Mouse (Mus musculus) cerebellum, adult 11 months (tissue): ENCODE measurements around the gene Sult2b1.

ENCODE experiments used
- DNase-seq: peaks from one replicate; pipeline ENCODE4 v3.0.0; 2022

Sult2b1 gene

DNA sequence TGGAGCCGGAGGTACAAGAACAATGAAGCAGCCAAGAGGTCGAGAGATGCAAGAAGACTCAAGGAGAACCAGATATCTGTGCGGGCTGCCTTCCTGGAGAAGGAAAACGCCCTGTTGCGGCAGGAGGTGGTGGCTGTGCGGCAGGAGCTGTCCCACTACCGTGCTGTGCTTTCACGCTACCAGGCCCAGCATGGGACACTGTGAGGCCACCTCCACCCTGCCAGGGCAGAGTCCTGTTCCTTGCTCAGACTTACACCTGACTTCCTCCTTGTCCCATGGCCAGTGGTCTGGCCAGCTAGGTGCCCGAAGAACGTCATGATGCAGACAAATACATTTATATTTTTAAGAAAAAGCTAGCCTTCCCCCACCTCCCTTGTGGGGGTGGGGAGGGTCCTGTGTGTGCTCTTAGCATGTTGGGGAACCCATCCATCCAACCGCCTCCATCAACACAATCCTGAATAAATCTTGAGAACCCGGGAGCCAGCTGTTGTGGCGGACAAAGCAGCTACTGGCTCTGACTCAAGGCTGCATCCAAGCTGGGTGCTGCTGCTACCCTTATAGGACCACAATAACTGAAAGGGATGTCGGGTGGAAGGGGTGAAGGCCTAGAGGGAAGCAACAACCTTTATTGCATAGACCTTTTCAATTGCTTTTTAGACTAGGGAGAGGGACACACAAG, 74.7 kb downstream of the Sult2b1 start:
- DNase-seq: no peak

DNA sequence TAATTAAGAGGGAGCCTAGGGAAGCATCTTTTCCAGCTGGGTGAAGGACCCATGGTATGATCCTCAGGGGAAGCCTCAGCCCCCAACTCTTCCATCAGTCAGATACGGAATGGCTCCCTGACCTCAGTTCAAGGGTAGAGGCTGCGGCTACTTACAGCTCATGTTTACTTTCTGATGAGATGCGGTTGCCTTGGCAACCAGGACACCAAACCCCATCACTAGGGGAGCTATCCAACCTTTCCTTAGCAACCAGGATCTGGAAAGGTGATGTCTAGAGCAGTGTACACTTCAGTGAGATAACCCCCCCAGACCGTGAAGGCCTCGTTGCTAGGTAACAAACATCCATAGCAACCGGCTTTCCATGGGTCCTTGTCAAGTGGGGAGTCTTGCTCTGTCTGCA, 75.4 kb downstream of the Sult2b1 start:
- no peak for DNase-seq

DNA sequence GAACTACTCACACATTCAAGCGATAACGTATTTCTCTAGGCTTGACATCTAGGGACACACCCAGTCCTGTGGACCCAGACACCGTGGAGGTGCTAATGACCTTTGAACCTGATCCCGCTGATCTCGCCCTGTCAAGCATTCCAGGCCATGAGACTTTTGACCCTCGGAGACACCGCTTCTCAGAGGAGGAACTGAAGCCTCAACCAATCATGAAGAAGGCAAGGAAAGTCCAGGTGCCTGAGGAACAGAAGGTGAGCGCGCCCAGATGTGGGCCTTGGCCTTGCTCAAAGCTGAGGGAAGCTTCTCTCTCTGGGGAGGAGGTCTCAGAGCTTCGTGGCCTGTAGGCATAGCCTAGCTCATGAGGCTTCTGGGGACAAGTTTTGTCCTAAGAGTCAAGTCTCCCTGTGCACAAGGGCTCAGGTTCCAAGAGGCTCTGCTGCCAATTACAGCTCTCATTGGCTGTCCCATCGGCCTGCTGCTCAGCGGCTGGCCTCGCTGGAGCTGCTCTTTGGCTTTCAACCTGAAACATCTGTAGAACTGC, 76.2 kb downstream of the Sult2b1 start:
- peak; percentile 50 for DNase-seq

DNA sequence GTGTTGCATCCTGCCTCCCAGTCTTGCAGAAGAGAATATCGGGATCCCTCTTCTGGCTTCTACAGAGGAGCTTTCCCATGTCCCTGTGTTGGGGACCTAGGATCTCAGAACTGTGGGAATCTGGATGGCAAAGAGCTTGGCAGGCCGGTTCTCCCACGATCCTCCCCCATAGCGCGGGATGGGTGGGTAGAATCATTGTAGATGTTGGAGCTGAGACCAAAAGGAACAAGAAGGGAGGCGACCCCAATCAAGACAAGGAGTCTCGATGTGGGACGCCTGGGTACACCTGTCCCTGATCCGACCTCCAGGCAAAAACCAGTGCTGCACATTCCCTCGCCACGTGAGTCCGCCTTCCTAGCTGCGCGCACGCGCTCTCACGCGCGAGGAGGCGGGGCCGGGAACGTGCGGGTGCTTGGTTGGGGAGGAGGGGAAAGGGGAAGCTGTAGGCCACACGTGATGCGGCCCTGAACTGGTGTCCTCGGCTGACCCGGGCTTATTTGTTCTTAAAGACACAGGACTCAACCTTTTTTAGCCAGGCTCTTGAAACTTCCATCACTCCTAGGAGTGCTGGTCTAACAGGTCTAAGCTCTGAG, 77.0 kb downstream of the Sult2b1 start:
- peak; percentile 97 for DNase-seq

DNA sequence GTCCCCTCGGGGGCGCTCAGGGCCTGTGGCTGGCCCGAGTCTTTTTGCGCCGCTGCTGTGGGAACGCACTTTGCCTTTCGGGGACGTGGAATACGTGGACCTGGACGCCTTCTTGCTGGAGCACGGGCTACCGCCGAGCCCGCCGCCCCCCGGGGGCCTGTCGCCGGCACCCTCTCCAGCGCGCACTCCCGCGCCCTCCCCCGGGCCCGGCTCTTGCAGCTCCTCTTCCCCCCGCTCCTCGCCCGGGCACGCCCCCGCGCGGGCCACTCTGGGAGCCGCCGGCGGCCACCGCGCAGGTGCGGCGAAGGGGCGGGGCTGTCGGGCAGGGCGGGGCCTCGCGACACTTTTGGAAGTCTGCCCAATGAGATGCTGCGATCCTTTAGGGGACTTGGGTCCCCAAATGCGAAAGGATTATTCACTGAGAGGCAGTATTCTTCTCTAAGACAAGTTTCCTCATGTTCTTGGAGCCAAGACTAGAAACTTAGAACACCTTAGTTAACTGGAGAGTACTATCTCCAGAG, 77.7 kb downstream of the Sult2b1 start:
- peak; percentile 89 for DNase-seq

DNA sequence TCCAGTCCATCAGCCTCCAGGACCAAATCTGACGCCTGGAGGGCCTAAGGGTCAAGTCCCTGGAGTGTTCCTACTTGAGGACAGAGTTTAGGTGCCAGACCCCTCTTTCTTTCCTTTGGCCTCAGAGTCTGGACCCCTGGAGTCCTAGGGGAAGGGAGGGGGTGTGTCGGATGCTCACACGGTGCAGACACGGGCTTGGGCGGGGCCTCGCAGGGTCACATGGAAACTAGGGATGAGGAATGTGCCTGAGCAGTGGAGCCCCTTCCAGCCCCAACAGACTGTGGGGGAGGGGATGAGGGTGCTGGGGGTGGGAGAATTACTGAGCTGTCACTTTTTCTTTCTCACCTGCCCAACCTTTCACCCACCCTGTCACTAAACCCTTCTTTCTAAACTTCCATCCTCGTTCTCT, 78.6 kb downstream of the Sult2b1 start:
- DNase-seq: peak; percentile 83

DNA sequence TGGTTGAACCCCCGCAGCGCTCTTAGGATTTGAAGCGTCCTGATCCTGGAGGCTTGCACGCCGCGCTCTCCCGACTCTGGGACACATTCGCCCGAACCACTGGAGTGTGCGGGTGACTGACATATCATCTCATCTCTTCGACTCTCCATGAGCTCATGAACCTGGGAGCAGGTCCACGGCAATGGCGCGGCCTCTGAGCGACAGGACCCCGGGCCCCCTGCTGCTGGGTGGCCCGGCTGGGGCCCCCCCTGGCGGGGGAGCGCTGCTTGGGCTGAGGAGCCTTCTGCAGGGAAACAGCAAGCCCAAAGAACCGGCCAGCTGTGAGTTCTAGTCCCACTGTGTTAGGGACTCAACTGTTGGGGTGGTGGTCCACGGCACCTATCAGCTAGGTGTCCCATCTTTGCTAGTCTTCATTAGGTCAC, 79.0 kb downstream of the Sult2b1 start:
- peak; percentile 75 for DNase-seq

DNA sequence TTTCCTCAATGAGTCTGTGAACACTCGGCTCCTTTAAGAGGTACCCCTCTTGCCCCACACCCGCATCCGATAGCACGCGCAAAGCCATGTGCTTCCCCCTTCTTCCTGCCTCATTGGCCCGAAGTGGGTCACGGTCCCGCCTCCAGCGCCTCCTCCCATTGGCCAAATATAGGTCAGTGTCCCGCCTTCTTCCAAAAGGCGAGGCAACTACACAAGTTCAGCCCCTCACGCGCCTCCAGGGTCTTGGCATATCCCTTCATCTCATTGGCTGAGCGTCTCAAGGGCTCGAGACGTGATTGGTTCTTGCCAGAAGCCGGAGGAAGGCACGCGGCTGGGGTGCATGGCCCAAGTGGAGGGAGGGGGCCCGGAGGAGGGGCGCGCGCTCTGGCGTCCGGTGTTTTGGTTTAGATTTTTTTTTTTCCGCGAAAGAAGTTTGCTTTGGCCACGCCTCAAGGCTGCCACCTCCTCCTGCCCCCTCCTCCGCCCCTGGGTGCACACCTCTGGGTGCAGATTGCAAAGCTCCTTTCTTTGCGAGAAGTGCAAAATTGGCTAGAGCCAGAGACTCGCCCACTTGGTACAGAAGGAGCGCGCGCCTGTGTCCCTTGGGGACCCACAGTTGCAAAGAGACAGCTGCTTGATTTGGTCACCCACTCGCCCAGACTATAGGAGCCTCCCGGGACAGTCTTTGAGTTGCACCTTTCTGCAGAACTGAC, 79.6 kb downstream of the Sult2b1 start, which contains the start of gene Dbp:
TSS of gene Dbp (plus strand) at position 359 of the 713 bp plus-strand sequence.
- DNase-seq: peak; percentile 99

DNA sequence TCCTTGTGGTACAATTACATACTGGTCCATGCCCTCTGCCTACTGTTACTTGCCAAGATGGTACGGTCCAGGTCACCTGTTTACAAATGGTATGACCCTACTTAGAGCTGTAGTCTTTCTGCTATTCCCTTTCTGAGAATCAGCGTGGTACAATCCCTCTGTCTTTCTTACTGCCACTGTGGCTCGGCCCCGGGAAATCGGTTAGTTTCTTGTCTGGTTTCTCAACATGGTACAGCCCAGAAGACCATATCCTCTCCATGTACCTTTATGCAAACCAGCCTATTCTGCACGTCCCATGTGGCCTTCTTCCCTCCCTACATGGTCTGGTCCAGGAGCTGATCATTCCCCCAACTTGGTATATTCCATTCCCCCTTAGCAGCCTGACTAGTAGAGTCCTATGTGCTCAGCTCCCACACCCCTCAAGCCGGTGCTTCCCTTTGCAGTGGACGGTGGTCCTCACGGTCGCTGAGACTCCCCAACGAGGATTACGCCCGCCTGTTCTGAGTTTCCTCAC, 80.4 kb downstream of the Sult2b1 start:
- DNase-seq: peak; percentile 82

DNA sequence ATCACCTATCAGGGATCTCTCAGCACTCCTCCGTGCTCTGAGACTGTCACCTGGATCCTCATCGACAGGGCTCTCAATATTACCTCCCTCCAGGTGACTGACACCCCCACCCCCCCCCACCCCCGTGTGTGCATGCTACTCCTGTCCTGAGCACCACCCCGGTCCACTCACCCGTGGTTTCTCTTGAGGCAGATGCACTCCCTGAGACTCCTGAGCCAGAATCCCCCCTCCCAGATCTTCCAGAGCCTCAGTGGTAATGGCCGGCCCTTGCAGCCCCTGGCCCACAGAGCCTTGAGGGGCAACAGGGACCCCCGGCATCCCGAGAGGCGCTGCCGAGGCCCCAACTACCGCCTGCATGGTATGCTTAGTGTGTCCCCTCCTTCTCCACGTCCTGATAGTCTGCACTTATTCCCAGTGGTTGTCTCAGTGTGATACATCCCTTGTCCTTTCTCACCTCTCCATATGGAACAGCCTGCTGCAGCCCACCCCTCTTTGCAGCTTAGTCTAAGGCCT, 80.9 kb downstream of the Sult2b1 start:
- peak; percentile 70 for DNase-seq

DNA sequence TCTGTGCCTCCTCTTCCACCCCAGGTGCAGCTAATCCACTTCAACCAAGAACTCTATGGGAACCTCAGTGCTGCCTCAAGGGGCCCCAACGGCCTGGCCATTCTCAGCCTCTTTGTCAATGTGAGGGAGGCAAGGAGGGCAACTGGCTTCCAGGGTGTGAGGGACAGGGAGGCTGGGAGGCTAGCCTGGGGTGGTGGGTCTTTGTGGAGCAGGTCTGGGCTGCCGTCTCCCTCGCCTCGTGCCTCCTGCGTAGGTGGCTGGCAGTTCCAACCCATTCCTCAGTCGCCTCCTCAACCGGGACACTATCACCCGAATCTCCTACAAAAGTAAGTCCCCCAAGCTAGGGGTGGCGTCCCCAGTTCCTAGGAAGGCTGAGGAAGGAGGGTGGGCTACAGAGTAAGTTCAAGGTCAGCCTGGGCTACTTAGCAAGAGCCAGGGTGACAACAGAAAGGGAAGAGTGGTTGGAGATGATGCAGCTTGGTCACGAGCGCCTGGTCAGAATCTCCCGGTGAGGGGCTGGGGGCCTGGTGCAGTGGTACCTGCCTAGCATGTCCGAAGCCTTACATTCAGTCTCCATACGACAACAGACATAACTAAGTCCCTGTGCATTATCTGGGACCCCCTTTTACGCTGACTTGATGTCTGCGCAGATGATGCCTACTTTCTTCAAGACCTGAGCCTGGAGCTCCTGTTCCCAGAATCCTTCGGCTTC, 81.5 kb downstream of the Sult2b1 start:
- DNase-seq: peak; percentile 52

DNA sequence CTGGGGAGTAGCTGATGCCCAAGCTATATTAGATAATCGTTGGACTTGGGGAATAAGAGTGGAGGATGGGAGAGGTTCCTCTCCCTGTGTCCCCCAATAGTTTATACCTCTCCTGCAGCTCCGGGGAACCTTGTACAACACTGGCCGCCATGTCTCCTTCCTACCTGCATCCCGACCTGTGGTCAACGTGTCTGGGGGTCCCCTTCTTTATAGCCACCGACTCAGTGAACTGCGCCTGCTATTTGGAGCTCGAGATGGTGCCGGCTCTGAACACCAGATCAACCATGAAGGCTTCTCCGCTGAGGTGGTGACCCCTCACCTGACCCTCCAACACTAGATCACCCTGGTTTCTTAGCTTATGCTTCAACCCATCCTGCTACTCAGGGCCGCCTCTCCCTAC, 82.2 kb downstream of the Sult2b1 start:
- no peak for DNase-seq

DNA sequence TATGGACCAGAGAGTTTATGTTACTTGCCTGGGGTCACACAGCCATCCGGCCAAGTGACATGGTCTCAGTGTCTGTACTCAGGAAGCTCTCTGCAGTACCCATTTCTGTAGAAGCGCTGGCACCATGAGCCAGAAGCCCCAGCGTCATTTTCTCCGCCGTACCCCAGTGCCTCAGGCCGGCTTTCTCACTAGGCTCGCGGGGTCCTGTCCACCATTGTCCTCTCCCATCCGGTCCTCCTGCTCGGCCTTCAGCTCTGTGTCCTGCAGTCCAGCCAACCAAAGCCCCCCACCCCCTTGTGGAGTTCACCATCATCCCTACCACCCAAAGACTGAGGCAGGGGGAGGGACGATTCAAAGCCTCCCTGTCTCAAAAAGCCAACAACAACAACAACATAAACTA, 82.9 kb downstream of the Sult2b1 start:
- DNase-seq: no peak

DNA sequence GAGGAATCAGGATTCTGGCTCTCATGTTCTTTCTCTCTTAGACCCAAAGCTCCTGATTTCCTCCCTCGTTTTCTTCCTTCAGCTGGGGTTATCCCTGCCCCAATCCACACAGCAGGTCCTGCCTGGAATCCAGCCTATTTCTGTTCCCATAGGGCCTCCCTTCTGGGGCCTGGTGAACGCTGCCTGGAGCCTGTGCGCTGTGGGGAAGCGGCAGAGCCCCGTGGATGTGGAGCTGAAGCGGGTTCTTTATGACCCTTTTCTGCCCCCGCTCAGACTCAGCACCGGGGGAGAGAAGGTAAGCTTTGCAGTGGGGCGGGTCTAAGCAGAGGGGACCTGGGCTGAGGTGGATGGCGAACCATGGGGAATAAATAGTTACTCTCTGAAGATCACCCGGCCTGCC, 83.4 kb downstream of the Sult2b1 start:
- peak; percentile 55 for DNase-seq

DNA sequence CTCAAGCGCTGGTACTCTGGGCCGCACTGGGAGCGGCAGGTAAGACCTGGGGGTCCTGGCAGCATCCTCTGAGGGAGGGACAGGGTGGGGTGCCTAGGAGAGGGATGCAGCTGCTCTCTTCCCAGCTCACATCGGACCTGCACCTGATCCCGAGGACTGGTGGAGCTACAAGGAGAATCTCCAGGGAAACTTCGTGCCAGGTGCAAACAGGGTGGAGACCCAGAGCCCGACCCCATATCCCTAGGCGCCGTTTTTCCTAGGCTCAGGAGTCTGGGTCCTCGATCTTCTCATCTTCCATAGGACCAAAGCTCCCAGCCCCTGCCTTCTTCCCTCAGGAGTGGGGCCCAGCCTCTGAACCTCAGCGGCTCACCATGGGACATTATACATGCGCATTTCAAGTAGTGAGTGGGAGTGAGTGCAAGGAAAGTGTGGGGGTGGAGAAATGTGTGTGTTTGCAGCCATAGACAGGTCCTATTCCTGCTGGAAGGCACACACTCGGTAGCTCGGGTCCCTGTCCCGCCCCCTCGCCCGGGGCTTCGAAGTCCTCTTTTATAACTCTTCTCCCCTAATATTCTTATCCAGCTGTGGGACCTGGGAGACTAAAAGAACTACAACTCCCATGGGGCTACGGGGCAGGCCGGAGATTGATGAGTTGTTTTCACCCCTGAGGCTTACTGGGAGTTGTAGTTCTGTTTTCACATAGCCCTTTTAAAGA, 84.0 kb downstream of the Sult2b1 start:
- DNase-seq: peak; percentile 76

DNA sequence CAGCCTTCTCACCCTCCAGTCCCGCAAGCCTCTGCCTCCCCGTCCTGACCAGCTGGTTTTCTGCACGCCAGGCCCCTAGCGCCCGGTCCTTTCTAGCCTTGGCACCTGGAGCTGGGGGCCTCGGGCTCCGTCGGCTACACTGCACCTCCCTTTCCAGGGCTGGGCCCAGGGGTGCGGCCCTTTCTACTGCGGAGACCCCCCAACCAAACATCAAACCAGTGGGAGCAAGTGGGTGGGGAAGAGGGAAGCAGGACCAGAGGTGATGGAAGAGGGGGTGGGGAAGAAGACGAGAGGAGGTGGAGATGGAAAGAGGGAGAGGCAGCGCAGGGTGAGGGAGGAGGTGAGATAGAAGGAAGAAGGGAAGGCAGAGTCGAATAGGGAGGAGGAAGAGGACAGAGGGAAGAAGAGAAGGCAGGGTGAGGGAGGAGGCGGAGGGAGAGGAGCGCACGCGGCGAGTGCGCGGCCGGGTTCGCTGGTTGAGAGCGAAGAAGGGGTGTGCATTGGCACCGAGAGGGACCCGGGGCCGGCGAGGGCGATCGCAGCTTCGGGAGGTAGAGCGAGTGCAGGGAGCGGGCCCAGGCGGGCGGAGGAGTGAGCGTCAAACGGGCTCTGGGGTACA, 84.8 kb downstream of the Sult2b1 start, which contains the start of gene Car11:
TSS of gene Car11 (plus strand) at position 321 of the 619 bp plus-strand sequence.
- DNase-seq: peak; percentile 59

DNA sequence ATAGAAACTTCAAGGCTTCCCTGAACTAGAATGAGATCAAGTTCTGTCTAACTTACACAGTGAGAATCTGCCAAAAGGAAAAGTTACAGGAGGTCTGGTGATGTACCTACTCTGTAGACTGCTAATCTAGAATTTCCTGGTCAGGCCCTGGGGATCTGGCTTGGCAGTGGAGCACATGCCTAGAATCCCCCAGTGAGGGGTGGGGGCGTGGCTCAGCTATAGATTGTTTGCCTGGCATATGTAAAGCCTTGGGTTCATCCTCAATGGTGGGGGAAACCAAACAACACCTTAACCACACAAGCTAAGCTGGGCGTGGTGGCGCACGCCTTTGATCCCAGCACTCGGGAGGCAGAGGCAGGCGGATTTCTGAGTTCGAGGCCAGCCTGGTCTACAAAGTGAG, 86.6 kb downstream of the Sult2b1 start:
- no peak for DNase-seq

DNA sequence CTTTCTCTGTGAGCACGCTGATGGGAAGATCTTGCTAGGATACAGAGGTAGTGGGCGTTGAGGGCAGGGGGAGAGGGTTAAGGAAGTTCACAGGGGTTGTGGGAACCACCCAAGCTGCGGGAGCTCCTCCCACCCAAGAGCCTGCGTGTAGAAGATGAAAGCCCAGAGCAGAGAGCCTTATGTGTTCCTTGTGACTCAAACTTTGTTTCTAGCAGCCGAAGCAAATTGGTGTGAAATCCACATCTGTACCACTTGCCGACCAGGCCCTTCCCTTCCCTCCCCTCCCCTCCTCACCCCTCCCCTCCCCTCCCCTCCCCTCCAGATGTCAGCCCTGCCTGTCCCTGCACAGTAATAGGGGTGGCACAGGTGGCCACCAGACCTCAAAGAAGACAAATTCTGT, 89.4 kb downstream of the Sult2b1 start:
- no peak for DNase-seq

DNA sequence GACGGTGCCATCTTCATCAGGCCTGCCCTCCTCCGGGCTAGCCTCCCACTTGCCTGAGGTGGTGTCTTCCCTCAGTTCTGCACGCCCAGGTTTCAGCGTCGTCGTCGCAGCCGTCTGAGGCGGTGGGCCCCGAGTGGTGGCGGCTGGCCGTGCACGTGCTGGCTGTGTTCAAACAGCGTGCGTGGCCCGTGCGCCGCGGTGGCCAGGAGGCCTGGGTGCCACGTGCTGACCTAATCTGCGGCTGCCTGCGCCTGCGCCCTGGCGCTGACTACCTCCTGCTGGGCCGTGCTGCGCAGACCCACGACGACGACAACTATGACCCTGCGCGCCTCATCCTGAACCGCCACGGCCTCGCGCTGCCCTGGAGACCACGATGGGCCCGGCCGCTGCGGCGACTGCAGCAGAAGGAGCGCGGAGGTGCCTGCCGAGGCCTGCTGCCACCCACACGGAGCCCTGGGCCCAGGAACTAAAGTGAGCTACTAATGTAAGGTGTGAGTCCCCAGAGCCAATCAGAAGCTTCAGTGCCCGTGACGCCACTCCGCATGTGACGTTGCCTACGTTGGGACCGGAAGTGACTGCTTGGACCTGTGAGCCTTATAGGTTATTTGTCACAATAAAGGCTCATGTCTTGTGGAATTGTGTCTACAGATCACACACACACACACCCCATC, 90.4 kb downstream of the Sult2b1 start, which contains the start of gene Sec1:
TSS of gene Sec1 (minus strand) at position 482 of the 671 bp plus-strand sequence.
- no peak for DNase-seq

DNA sequence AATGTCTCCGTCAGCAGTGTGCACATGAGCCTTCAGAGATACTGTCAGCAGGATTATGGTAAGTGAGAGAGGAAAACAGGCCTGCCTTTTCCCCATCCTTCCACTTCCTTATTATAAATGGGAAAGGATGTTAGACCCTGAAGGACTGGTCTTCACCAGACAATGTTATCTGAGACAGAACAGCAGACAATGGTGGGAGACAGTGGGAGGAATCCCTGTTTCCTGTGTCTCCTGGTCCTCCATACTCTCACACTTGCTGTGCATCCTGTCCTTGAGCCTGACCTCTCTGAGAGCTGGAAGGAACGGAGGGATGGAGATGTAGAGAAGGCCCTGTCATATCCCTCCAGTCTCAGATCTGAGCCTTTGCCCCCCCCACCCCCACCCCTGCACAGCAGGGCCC, 92.1 kb downstream of the Sult2b1 start:
- no peak for DNase-seq
